Mouse (Mus musculus): ENCODE results near the gene Ick. TPM values are rescaled to one million over a fixed set of nuclear protein-coding genes. Genes with fewer than 3 reads are reported as not detected.
"Not testable (repeated sequence)": the region's sequence is repeated elsewhere in the genome, so short reads cannot be mapped to it uniquely, and the experiment has no call there.

Gene Ick
- polyA plus RNA-seq, 1 experiment = 8.6 TPM

DNA sequence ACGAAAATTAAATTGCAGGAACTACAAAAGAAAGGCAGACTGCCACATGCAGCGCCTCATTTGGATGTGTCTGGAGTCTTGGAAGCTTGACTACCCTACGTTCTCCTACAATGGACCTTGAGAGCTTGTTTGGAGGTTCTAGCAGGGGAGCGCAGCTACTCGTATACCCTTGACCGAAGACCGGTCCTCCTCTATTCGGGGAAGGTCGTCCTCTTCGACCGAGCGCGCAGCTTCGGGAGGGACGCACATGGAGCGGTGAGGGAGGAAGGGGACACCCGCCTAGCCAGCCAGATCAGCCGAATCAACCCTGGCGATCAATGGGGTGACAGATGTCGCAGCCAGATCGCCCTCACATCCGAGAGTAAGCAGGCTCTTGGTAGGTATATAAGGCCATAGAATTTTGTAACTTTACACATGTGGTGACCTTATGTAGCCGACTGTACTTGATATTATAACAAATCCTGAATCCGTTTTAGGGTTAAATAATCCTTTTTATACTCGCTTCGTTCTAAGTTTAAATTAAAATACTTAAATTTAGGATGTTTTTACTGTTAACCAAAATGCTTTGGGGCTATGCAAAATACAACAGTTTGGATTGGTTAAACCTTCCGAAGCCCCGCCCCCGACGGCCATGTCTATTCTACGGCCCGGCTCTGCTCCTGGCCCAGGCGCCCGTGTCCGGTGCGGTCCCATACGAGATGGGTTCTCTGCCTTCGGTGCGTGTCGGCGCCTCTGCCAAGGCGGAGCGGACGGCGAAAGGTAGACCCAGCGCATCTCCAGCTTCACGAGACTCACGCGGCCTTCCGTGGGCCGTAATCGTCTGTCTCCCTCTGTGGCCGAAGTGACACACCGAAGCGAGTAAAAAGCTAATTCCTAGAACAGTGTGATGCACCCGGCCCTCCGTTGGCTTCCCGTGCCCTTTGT, 66.5 kb downstream of the Ick start:
- Histone ChIP-seq H3K4me2 (ENCODE audit: low read depth) (peak overlapping the region; percentile 87), H3K4me3 (peak overlapping the region; percentile 56), H3K36me3 (ENCODE audit: control insufficient read depth, insufficient read depth) (no peaks in the 10 kb centered on the region), H3ac (ENCODE audit: control insufficient read depth, insufficient read length) (peak overlapping the region; percentile 56), H3K27me3 (ENCODE audit: control insufficient read depth, insufficient read depth, insufficient read length) (no peaks in the 10 kb centered on the region), H3K79me2 (ENCODE audit: control insufficient read depth, insufficient read depth) (no peaks in the 10 kb centered on the region)
- TF ChIP-seq MYOG (IDR thresholded peaks at IDR 0.05; ENCODE audit: control insufficient read depth in 1 of 3, insufficient read depth in 1 of 3, insufficient read length in 2 of 3, low read depth in 2 of 3) (no peak), POLR2A (IDR thresholded peaks at IDR 0.05; ENCODE audit: insufficient read length, low read depth) (peak; percentile 99), E2F4 (IDR thresholded peaks at IDR 0.05; ENCODE audit: insufficient read depth) (peak; percentile 15), SRF (IDR thresholded peaks at IDR 0.05; ENCODE audit: control insufficient read depth, insufficient read length, low read depth) (no peak), POLR2AphosphoS2 (IDR thresholded peaks at IDR 0.05; ENCODE audit: insufficient read length, low read depth) (peak; percentile 99)

DNA sequence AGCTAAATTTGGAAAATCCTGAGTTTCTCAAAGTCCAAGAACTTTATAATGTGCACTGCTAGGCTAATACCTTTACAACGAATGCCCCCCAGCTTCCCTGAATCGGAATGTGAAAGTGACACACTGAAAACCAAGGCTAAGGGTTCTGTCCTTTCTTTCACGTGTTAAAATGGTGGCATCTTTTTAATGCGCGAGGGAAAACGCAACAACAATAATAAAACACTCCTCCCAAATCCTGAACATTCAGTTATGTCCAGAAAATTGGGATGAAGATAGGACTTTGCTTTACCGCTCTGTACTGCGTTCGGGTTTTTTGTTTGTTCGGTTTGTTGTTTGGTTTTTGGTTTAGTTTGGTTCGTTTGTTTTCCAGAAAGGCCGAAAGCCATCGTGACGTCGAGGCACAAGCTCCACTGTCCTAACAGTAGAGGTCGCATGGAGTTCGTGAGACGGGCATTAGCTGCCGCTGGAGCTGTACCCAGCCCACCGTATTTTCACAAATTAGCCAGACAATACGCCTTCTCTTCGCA, 67.3 kb downstream of the Ick start:
- Histone ChIP-seq H3ac (ENCODE audit: control insufficient read depth, insufficient read length) (peak overlapping the region; percentile 56), H3K36me3 (ENCODE audit: control insufficient read depth, insufficient read depth) (no peaks in the 10 kb centered on the region), H3K79me2 (ENCODE audit: control insufficient read depth, insufficient read depth) (no peaks in the 10 kb centered on the region), H3K4me2 (ENCODE audit: low read depth) (peak overlapping the region; percentile 87), H3K27me3 (ENCODE audit: control insufficient read depth, insufficient read depth, insufficient read length) (no peaks in the 10 kb centered on the region), H3K4me3 (peak overlapping the region; percentile 56)
- TF ChIP-seq TCF3 (IDR thresholded peaks at IDR 0.05; ENCODE audit: insufficient read length, low read depth) (no peak), POLR2A (IDR thresholded peaks at IDR 0.05; ENCODE audit: insufficient read length, low read depth) (peak; percentile 19)

DNA sequence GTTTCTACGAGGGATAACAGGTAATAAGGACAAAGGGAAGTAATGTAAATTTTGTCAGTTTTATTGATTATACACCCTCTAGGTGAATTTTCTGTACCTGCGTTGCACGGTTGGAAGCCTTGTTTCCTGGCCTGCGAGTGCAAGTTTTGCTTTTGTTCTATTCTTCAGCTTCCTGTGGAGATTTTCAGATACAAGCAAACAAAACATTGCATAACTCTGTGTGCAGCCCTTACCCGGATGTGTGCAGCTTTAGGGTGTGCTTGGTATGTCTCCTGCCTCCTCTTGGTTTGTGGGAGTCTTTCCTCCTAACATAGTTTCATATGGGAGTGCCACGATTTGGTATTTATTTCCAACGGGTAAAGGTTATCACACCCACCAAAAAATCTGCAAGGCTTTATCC, 67.8 kb downstream of the Ick start:
- no peaks in the 10 kb centered on the region for H3K79me2 ChIP-seq (ENCODE audit: control insufficient read depth, insufficient read depth)
- H3K4me2 ChIP-seq (ENCODE audit: low read depth) = peak overlapping the region; percentile 87
- H3K36me3 ChIP-seq (ENCODE audit: control insufficient read depth, insufficient read depth) = no peaks in the 10 kb centered on the region
- no peaks in the 10 kb centered on the region for H3K27me3 ChIP-seq (ENCODE audit: control insufficient read depth, insufficient read depth, insufficient read length)
- TF ChIP-seq TCF3 (IDR thresholded peaks at IDR 0.05; ENCODE audit: insufficient read length, low read depth) = no peak
- TF ChIP-seq E2F4 (IDR thresholded peaks at IDR 0.05; ENCODE audit: insufficient read depth) = no peak
- no peak for TF ChIP-seq REST (IDR thresholded peaks at IDR 0.05; ENCODE audit: insufficient read depth, insufficient read length)
- TF ChIP-seq POLR2A (IDR thresholded peaks at IDR 0.05; ENCODE audit: insufficient read length, low read depth) = no peak
- H3K4me3 ChIP-seq = peak overlapping the region; percentile 56
- no peak overlapping the region for H3ac ChIP-seq (ENCODE audit: control insufficient read depth, insufficient read length)

DNA sequence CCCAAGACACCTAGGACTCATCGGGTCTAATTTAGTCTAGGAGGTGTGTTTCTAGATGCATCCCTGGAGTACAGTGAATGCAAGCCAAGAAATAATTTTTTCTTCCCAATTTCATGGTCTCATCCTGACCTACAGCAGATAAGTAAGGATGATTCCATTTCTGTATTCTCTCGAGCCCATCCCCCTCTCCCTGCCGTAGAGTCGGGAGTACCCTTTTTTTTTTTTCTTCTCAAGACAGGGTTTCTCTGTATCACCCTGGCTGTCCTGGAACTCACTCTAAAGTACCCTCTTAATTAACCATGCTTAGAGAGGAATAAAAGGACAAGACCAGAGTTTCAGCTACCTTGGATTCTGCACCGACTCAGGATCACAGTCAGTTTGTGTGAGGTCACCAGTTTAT, 69.2 kb downstream of the Ick start:
- no peaks in the 10 kb centered on the region for H3K36me3 ChIP-seq (ENCODE audit: control insufficient read depth, insufficient read depth)
- no peak overlapping the region for H3K4me3 ChIP-seq
- TF ChIP-seq MYOG (IDR thresholded peaks at IDR 0.05; ENCODE audit: control insufficient read depth in 1 of 3, insufficient read depth in 1 of 3, insufficient read length in 2 of 3, low read depth in 2 of 3) = no peak
- TF ChIP-seq POLR2A (IDR thresholded peaks at IDR 0.05; ENCODE audit: insufficient read length, low read depth) = no peak
- TF ChIP-seq POLR2AphosphoS2 (IDR thresholded peaks at IDR 0.05; ENCODE audit: insufficient read length, low read depth) = no peak
- no peak for TF ChIP-seq CEBPB (IDR thresholded peaks at IDR 0.05; ENCODE audit: insufficient read depth, poor library complexity, severe bottlenecking)
- TF ChIP-seq REST (IDR thresholded peaks at IDR 0.05; ENCODE audit: insufficient read depth, insufficient read length) = no peak
- TF ChIP-seq E2F4 (IDR thresholded peaks at IDR 0.05; ENCODE audit: insufficient read depth) = no peak
- no peak for TF ChIP-seq MAX (IDR thresholded peaks at IDR 0.05; ENCODE audit: low read depth)
- TF ChIP-seq USF1 (IDR thresholded peaks at IDR 0.05; ENCODE audit: low read depth) = no peak
- no peak for TF ChIP-seq TCF3 (IDR thresholded peaks at IDR 0.05; ENCODE audit: insufficient read length, low read depth)
- no peak for TF ChIP-seq TCF12 (IDR thresholded peaks at IDR 0.05; ENCODE audit: insufficient read depth, poor library complexity, severe bottlenecking)
- TF ChIP-seq MYOD1 (IDR thresholded peaks at IDR 0.05; ENCODE audit: control insufficient read depth in 1 of 3, insufficient read length in 2 of 3, low read depth in 2 of 3) = no peak
- no peak for TF ChIP-seq SRF (IDR thresholded peaks at IDR 0.05; ENCODE audit: control insufficient read depth, insufficient read length, low read depth)
- no peak overlapping the region for H3K4me2 ChIP-seq (ENCODE audit: low read depth)
- H3K79me2 ChIP-seq (ENCODE audit: control insufficient read depth, insufficient read depth) = no peaks in the 10 kb centered on the region
- H3K27me3 ChIP-seq (ENCODE audit: control insufficient read depth, insufficient read depth, insufficient read length) = no peaks in the 10 kb centered on the region
- no peak overlapping the region for H3ac ChIP-seq (ENCODE audit: control insufficient read depth, insufficient read length)

DNA sequence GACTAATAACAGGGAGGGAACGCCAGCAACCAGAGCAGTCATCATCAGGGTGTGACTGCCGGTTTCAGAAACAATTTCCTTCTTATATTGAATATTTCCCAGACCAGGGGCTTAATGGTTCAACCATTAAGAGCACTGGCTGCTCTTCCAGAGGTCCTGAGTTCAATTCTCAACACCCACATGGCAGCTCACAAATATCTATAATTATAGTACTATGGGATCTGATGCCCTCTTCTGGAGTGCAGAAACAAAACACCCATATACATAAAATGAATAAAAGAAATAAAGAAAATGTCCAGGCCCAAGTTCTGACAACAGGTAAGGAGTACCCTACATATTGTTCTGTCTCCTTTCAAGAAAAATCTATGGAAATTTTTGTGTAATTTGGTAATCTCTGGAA, 70.1 kb downstream of the Ick start:
- no peak overlapping the region for H3K4me2 ChIP-seq (ENCODE audit: low read depth)
- TF ChIP-seq TCF3 (IDR thresholded peaks at IDR 0.05; ENCODE audit: insufficient read length, low read depth) (no peak), POLR2AphosphoS2 (IDR thresholded peaks at IDR 0.05; ENCODE audit: insufficient read length, low read depth) (no peak), CEBPB (IDR thresholded peaks at IDR 0.05; ENCODE audit: insufficient read depth, poor library complexity, severe bottlenecking) (no peak), MAX (IDR thresholded peaks at IDR 0.05; ENCODE audit: low read depth) (no peak), E2F4 (IDR thresholded peaks at IDR 0.05; ENCODE audit: insufficient read depth) (no peak), REST (IDR thresholded peaks at IDR 0.05; ENCODE audit: insufficient read depth, insufficient read length) (no peak), MYOG (IDR thresholded peaks at IDR 0.05; ENCODE audit: control insufficient read depth in 1 of 3, insufficient read depth in 1 of 3, insufficient read length in 2 of 3, low read depth in 2 of 3) (no peak)

DNA sequence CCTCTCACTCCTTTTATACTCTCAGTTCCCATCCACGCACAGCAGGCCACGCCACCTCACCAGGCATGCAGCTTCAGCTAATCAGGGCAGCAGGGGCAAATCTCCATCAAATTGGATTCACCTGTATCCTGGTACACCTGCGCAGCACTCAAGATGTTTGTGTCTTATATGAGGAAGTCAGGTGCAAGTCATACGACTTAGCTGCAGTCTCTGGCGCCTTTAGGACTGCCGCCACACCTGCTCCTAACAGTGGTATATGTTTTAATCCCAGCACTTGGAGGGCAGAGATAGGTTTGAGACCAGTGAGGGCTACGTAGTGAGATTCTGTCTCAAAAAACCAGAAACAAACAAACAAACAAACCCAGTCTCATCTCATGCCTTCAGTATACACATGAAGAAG, 73.5 kb downstream of the Ick start, which contains the start of gene Gsta4:
Gene Gsta4, plus strand, starts transcription at position 301 of the 400 bp plus-strand sequence.
- not testable (repeated sequence) for H3ac ChIP-seq (ENCODE audit: control insufficient read depth, insufficient read length); H3K4me3 ChIP-seq; H3K27me3 ChIP-seq (ENCODE audit: control insufficient read depth, insufficient read depth, insufficient read length); H3K36me3 ChIP-seq (ENCODE audit: control insufficient read depth, insufficient read depth); H3K4me2 ChIP-seq (ENCODE audit: low read depth); H3K79me2 ChIP-seq (ENCODE audit: control insufficient read depth, insufficient read depth)

More for the DNA sequence above, 70.1 kb downstream of the Ick start:
- Histone ChIP-seq H3K4me3 (no peak overlapping the region), H3ac (ENCODE audit: control insufficient read depth, insufficient read length) (no peak overlapping the region), H3K27me3 (ENCODE audit: control insufficient read depth, insufficient read depth, insufficient read length) (no peaks in the 10 kb centered on the region), H3K36me3 (ENCODE audit: control insufficient read depth, insufficient read depth) (no peaks in the 10 kb centered on the region), H3K79me2 (ENCODE audit: control insufficient read depth, insufficient read depth) (no peaks in the 10 kb centered on the region)

Data from myocyte (in vitro differentiated cells).